In the genomic region with DNA sequence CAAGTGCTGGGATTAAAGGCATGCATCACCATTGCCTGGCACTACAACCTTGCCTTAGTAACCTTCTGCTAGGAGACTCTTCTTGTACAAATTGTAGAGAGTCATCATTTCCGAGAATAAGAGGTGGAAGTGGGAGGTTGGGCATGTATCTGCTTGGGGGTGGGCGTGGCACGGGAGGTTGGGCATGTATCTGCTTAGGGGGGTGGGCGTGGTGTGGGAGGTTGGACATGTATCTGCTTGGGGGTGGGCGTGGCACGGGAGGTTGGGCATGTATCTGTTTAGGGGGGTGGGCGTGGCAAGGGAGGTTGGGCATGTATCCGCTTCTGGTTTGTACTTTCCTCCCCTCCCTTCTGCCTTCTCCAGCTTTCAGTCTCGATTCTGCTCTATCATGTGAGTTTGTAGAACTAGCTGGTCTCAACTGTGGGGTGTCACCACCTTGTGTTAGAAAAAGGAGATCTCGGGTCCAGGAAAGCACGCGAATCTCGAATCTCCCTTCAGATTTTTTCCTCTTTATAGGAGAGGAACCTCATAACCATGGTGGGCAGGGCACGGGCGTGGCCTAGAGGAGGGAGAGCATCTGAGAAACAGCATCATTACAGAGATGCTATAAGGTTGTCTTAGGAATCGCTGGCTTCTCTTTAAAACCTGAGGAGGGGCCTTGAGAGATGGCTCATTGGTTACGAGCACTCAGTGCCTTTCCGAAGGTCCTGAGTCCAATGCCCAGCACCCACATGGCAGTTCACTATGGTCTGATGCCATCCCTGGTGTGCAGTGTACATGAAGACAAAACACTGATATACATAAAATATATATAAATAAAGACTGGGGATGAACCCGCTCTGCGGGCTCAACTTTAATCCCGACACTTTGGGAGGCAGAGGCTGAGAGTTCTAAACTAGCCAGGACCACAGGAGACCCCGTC, we compare ENCODE assay signal across 1 mouse cellular context.
TF ChIP-seq lines count a peak whose summit lies in the region.

No protein-coding gene starts in this region.

TF ChIP-seq in MEL, 35 proteins besides CTCF, POLR2A, EP300 and RAD21 (continued from another document):
- TF ChIP-seq MEF2A (IDR thresholded peaks at IDR 0.05; ENCODE audit: extremely low read depth, insufficient replicate concordance, low read depth, low read length, poor library complexity, severe bottlenecking), result no peak
TF ChIP-seq in MEL: peak in this region for 7.
